Mouse (Mus musculus): ENCODE results near the gene C1qc.

C1qc gene

DNA sequence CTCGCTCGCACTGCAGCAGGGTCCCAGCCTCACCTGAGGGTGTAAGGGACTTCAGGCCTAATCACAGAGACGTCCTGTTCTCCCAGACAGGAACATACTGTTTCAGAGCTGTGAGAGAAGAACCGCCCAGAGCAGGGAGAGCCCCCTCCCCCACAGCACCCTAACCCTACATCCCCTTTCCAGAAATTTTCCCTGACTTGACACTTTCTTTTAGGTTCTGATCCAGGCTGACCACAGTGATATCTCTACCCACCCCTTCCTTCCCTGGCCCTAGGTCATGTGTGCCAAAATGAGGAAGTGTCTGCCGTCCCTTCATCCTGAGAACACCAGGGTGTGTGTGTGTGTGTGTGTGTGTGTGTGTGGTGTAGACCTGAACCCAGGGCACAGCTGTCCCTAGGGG lies at the start of gene C1qc:
TSS of gene C1qc (minus strand) at position 255 of the 400 bp plus-strand sequence.
- DNase-seq (ENCODE audit: low spot score): no peak

DNA sequence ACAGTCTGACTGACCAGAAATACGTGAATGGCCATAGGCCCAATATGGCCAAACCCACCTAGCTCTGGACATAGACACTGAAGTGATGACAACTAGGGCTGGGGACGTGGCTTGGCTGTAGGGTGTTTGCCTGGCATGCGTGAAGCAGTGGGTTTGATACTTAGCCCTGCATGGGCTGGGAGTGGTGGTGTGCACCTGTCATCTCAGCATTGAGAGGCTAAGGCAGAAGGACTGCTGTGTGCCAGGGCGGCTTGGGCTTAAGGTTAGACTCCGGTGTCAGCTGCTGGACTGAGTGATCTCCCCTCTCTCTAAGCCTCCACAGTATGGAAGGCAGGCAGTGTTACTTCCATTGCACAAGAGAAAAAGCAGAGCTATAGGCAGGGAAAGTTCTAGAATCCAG lies 45.1 kb upstream of the C1qc start:
- DNase-seq (ENCODE audit: low spot score): no peak

DNA sequence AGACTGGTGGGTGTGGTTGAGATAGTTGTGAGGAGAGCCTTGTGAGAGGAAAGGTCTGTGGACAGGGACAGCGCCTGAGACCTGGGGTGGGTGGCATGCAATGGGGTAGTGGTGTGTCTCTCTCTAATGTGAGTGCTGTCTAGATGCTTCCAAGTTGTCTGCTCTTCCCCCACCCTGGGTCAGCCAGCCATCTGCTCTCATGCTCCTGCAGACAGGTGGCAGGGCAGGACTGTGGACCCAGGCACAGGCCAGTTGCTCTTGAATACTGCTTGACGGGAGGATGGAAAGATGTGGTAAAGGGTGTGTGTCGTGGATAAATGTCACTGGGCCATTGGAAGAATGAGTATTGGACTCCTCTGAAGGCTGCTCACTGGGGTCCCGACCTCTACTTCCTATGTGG lies 44.5 kb upstream of the C1qc start:
- DNase-seq (ENCODE audit: low spot score): no peak

DNA sequence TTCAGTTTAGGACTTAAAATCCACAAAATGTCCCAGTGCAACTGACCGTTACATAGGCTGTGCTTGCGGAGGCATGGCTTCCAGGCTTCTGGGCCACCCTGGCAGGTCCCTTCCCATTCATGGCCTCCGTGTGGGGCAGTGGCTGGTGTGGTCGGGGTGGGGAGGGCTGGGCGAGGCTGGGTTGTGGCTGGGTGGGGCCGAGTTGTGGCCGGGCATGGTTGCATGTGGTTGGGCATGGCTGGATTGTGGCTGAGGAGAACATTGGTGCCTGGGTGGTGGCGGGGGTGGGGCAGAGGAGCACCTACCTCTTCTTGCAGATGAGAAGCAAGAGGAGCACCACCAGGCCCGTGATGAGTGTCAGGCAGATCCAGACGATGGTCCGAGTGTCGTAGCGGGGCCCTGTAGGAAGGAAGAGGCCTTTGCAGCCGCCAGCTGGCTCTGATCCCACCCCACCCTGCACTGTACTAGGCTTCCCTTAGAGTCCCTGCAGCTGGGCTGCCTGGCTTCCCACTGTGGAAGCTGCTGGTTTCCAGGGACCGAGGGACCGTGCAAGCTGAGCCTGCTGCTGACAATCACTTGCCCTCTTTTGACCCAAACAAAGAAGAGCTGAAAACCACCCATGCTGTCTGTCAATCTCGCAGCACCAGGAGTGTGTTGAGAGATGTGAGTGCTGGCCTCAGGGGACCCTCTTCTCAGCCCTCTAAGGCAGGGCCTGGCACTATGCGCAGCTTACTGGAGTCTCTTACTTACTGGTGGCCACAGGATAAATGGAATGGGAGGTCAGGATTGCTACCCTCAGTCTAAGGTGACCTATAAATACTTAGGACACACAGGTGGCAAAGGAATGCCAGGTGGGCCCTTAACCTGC lies 42.1 kb upstream of the C1qc start:
- no peak for DNase-seq (ENCODE audit: low spot score)

DNA sequence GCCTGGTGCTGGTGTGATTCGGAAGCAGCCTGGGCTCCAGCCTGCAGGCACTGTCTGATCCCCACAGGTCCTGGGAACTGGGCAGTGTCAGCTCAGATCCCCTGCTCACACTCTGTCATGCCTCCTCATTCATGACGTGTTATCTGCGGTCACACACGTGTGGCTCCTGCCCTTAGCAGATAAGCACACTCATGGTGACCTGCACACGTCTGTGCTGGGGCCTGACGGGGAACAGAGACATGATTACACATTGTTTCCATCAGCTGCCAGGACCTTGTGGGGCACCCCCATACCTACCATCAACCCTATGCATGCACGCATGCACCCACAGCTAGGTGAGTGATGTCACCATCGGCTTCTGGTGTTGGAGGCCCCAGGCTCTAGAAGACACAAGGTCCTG lies 37.6 kb upstream of the C1qc start:
- no peak for DNase-seq (ENCODE audit: low spot score)

DNA sequence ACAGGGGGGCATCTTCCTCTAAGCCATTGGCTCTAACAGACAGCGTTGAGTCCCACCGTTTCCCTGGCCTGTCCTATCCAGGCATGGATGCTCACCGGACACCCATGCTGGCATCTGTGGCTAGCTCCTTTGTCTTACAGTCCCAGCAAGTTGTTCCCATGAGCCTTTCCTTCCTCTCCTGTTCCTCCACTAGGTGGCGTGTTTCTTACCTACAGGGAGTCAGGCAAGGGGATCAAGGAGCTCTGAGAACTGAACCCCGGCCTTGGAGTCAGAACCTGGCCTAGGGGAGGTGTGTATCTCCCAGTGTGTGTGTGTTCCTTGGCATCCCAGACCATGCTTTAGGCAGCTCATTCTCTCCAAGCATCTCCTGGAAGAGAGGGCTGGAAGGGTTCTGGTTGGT lies 36.1 kb upstream of the C1qc start:
- peak; percentile 84 for DNase-seq (ENCODE audit: low spot score)

DNA sequence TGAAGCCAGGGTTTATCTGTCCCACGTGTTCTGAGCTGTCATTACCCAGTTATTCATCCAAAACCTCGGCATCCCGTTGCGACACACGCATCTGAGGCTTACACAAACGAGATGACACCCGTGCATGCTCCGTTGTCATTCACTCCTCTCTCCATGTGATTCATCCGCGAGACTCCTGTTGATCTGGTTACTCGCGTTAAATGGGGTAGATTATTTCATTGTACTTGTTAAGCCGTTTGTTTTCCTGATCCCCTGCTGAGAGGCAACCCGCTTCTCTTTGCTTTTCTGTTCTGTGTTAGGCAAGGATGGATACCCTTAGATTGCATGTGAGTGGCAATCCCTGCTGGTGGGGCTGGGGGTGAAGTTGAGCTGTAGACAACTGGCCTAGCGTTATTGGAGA lies 32.9 kb upstream of the C1qc start:
- no peak for DNase-seq (ENCODE audit: low spot score)

DNA sequence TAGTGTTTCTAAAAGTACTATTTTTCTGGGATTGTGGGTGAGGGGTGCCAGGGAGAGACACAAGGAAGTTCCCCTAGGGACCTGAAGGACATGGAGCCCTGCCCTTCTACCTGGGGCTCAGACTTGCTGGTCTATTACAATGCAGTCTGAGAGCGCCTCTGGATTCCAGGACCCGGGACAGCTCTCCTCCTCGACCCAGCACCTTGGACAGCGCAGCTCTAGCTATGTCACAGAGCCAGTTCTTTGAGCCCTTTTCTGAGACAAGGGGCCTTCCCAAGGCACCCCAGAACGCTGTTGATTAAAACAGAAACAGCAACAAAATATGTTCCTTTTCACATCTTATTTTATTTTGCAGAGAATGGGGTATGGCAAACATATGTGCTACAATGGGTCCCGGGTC lies 31.7 kb upstream of the C1qc start:
- DNase-seq (ENCODE audit: low spot score): peak; percentile 85

DNA sequence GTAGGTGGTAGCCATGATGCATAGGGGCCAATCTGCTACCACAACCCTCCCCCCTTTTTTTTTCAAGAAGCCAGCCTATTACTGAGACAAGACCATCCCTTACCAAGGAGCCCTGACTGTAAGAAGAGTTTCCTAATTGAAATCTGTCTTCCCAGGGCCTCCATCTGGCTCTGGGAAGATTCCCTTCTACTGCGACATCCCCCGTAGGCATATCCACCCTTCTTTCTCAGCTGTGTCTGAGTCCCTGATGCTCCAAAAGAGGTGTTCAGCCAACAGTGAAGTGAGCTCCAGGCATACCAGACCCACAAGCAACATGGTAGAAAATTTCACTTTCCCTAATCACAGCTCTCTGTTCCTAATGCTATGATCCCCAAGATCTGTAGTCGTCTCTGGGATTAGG lies 26.7 kb upstream of the C1qc start:
- DNase-seq (ENCODE audit: low spot score): no peak

DNA sequence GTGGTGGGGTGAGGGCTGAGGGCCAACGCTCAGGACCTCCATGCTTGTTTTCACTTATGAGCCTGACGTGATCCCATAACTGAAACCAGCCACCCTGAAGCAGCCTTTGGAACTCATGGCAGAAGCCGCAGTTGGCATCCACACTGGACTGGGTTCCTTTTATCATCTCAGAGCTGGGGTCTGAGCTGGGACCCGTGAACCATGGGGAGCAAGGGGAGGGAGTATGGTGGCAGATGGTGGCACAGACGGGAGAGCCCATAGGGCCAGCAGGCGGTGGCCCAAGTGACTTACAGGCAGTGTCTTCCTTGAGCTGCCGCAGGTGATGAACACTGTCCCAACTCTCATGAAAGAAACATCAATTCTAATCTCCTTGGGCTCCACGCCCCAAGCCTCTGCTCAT lies 26.0 kb upstream of the C1qc start:
- DNase-seq (ENCODE audit: low spot score): no peak

DNA sequence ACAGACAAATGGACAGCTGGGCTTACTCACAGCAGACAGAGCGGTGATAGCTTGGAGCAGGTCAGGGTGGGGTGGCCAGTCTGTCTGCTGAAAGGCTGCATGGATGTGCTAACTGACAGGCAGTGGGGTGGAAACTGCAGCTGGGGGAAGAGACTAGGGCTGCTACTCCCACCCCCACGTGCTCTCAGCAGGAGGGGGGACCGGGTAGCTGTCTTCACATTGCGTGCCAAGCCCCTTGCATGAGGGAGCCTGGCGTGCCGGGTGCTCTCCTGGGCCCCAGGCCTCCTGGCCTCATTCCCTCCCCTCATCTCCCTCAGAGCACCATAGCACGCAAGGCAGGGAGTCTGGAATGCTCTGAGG lies 24.3 kb upstream of the C1qc start:
- no peak for DNase-seq (ENCODE audit: low spot score)

DNA sequence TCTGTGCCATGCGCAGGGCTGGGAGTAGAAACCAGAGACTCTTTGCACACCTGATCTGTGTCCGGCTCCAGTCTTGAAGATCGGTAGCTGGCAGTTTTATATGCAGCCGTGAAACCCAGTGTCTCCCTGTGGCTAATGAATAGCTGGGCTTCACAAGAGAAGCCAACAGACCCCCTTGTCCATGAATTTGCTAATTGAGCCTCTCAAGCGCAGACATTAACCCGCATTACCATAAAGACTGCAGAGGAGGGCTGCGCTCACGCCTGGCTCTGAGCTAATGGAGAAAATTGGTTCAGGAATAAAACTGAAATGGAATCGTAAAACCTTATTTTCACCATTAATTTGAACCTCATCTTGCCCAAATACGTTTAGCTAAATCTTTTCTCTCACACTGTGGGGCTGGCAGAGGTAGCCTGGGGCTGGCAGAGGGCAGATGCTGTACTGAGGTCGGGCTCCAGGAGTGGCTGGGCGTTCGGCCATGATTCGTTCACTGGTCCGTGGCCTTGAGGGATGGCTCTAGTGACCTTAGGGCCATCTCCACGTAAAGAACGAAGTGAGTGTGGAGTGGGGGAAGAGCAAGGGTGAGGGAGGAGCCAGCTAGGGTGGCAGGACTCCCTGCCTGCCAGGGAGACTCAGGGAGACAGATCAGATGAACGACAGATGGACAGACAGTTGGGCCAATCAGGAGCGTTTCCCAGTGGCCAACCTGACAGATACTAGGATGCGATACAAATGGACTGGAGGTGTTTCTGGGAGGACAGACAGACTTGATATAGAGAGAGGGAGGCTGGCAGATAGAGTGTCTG lies 23.7 kb upstream of the C1qc start:
- DNase-seq (ENCODE audit: low spot score): no peak

DNA sequence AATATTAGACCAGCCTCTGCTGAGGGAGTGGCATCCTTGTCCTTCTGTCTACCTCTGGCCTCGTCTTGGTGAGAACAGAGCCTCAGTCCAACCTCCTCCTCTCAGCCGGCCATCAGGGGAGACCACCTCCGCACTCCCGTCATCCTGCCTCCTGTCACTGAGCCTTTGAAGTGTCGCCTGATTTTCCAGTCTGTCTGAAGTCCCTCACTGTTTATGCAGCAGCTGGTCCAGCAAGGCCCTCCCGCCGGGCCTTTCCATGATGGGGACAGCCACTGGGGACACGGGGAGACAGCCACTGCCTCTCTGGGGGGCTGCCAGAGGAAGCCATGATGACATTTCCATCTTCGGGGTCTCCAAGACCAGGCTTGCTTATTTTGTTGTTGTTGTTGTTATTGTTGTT lies 20.0 kb upstream of the C1qc start:
- no peak for DNase-seq (ENCODE audit: low spot score)

DNA sequence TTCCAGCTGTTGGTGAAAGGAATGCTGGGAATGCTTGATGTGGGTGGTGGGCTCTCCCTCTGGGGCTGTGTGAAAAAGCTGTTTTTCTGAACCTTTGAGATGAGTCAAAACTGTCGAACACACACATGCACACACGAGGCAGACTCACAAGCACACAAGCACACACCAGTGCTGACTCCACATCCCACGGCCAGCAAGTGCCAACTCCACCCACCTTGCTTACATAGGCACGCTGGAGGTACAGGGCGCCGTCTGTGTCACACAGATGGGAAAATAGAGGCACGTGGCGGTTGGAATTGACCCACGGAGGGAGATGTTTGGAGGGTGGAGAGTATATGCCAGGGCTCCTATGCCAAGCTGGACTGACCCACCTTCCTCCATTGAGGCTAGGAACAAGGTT lies 18.9 kb upstream of the C1qc start:
- no peak for DNase-seq (ENCODE audit: low spot score)

DNA sequence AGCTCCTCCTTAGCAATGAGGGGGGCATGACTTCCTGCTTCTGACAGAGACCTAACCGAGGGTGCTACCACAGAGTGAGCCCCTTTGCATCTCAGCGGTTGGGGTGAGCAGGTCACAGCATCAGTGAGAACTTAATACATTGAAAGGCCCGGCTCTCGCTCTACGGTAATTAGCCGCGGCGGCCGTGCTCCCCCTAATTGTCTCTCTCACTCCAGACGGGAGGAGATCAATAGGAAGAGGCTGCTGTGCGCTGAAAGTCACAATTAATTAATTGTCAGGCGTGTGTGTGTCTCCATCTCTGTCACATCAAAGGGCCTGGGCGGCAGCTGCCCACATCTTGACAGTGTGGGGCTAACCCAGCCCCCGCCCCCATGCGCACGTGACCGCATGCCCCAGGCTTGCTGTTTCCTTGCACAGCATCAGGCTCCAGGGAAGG lies 18.4 kb upstream of the C1qc start:
- peak; percentile 41 for DNase-seq (ENCODE audit: low spot score)

DNA sequence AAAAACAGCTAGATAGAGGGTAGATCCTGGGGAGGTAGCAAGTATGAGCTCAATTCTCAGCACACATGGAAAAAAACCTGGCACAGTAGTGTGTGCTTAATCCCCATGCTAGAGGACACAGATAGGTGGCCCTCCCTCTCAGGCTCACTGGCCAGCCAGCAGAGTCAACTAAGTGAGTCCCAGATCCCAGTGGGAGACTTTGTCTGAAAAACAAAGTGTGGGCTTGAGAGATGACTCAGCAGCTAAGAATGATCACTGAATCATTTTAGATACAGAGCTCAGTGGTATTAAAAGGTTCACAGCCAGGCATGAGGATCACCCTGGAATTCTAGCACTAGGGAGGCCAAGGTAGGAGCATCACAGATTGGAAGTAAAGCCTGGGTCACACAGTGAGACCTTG lies 14.9 kb upstream of the C1qc start:
- no peak for DNase-seq (ENCODE audit: low spot score)

DNA sequence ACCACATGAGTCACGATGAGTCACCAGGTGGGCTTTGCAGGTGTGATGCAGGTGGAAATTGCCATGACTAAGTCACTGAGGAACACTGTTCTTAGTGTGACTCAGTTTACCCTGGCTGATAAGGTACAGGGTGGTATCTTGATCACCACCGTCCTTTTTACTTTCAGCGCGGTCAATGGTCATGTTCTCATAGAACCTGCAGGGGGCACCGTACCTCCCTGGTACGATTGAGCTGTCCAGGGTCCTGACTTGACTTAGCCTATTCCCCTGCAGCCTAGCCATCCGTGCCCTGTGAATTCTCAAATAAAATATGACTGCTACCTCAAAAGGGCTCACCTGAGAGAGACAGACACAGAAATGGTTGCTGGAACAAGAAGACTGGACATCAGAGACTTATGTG lies 14.2 kb upstream of the C1qc start:
- DNase-seq (ENCODE audit: low spot score): peak; percentile 92

DNA sequence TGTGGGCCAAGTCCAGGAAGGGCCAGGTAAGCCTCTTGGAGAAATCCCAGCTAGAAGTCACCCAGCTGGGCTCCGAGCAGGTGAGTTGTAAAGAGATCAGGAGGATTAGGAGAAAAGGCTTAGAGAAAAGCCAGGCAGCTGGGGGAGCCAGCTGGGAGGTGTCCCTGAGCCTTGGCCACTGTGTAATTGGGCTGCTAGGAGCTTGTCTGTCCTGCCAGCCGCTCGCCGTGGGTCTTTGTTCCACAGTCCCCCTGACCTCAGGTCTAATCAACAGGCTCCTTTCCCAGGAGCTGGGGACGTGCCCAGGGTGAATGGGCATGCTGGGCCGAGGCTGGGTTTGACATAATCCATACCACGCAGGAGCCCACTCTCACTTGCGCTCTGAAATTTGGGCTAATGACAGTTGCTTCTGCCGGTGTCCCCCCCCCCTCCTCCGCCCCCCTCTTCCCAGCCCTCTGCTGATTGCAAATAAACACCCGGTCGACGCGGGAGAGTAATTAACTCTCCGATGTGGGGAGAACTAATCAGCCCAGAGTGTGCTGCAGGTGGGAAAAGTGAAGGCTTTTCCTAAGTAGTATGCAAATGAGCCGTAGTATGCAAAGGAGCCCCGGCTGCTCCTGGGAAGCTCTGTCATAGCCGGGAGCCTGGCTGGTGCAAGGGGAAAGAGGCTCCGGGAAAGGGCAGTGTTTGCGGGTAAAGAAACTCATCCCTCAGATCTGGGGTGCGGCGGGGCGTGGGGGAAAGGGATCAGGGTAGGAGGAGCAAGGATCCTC lies 12.1 kb upstream of the C1qc start:
- DNase-seq (ENCODE audit: low spot score): no peak

DNA sequence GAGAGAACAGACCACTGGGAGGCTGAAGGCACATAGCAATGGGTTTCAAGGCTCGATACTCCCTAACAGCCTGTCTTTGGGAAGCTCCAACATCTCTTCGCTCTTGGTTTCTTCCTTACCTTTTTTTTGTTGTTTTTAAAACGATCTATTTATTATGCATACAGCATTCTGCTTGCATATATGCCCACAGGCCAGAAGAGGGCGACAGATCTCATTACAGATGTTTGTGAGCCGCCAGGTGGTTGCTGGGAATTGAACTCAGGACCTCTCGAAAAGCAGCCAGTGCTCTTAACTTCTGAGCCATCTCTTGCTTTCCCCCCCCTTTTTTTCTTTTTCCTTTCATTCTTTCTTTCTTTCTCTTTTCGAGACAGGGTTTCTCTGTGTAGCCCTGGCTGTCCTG lies 6.3 kb upstream of the C1qc start:
- no peak for DNase-seq (ENCODE audit: low spot score)

DNA sequence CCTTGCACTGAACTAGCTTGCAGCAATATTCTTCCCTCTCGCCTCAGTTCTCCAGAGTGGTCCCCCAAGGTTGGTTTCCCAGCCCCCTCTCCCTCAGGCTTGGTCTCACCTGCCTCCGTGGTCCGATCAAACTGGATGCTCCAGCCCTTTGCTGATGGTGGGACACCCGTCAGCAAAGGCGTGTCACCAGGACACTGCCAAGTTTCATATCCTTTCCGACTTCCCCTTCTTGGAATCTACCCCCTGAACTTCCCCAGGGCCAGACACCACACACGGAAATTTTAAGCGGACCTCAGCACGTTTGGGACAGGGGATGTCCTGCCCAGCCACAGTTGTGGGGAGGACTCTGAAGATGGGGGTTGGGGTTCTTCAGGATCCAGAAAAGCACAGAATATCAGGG lies 5.8 kb upstream of the C1qc start, which contains the start of gene C1qa:
TSS of gene C1qa (minus strand) at position 167 of the 400 bp plus-strand sequence.
- DNase-seq (ENCODE audit: low spot score): no peak

DNA sequence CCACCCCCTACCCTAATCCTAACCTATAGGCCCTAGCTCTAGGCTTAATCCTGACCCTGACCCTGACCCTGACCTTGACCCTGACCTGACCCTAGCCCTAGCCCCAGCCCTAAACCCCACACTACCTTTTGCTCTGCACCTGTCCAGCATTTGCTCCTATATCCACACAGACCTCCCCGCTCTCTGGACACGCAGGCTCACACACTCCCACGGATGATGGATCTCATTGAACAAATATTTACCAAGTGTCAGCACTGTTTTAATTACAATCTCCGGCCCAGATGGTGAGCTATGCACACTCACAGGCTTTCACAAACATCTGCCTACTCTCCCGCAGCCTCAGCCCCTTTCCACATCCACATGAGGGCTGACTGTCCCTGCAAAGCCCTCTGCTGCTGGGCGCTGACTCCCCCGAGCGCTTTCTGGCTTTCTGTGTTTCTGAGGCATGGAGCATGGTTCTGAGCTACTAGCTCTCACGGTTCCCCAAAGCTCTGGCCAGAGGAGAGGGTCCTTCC lies 5.3 kb upstream of the C1qc start:
- DNase-seq (ENCODE audit: low spot score): no peak

DNA sequence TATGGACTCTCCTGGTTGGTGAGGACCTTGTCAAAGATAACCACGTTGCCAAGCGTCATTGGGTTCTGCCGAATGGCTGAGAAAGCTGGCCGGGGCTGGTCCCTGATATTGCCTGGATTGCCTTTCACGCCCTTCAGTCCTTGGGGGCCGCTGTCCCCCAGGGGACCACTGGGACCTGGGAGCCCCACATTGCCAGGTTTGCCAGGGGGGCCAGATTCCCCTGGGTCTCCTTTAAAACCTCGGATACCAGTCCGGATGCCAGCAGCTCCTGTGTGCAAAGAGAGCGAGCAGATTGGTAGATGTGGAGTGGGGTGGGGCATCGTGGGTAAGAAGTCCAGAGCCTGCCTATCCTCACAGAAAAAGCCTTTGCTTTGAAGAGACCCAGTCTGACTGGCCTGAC lies 3.6 kb upstream of the C1qc start:
- DNase-seq (ENCODE audit: low spot score): no peak

Data from embryo, embryonic 10 days (tissue).